Mouse (Mus musculus) liver, embryonic 11.5 days (tissue): ENCODE measurements around the gene Nxph3. TPM values are rescaled to one million over a fixed set of nuclear protein-coding genes. Genes with fewer than 3 reads are reported as not detected.

Source experiments
- ATAC-seq: fragments of 200-750 bp; cut with Nextera tagmentation; replicated peaks from 2 replicates; pipeline ENCODE4 v1.8.0; 2017; ENCODE audit warnings: moderate number of reproducible peaks, mild to moderate bottlenecking, moderate TSS enrichment, moderate library complexity; ENCODE audit not compliant: low FRiP score
- DNase-seq: peaks from one replicate; pipeline ENCODE4 v3.0.0-alpha.2; 2017; ENCODE audit warnings: low spot score
- H3K27ac ChIP-seq: fragments of 300-500 bp; sonication (generic); 2 replicates; pipeline ENCODE4 v1.5.1; 2014; ENCODE audit warnings: mild to moderate bottlenecking, low read depth, low read length, control low read depth
- H3K27me3 ChIP-seq: fragments of 300-500 bp; sonication (generic); replicated peaks from 2 replicates; pipeline ENCODE4 v1.6.1; 2014; ENCODE audit warnings: low read length, mixed read lengths; ENCODE audit not compliant: control insufficient read depth, insufficient read depth
- H3K36me3 ChIP-seq: fragments of 300-500 bp; sonication (generic); 2 replicates; pipeline ENCODE4 v1.6.1; 2014; ENCODE audit warnings: mild to moderate bottlenecking, low read length, moderate library complexity, mixed read lengths; ENCODE audit not compliant: control insufficient read depth, insufficient read depth
- H3K4me1 ChIP-seq: fragments of 300-500 bp; sonication (generic); replicated peaks from 2 replicates; pipeline ENCODE4 v1.6.1; 2014; ENCODE audit warnings: low read length, mixed read lengths; ENCODE audit not compliant: control insufficient read depth, insufficient read depth
- H3K4me2 ChIP-seq: fragments of 300-500 bp; sonication (generic); 2 replicates; pipeline ENCODE4 v1.6.1; 2014; ENCODE audit warnings: mild to moderate bottlenecking, control low read depth, moderate library complexity
- H3K4me3 ChIP-seq: fragments of 300-500 bp; sonication (generic); 2 replicates; pipeline ENCODE4 v1.5.1; 2014; ENCODE audit warnings: low read depth, low read length, control low read depth
- H3K9ac ChIP-seq: fragments of 300-500 bp; sonication (generic); 2 replicates; pipeline ENCODE4 v1.6.1; 2014; ENCODE audit warnings: low read depth, low read length, control low read depth
- H3K9me3 ChIP-seq: fragments of 300-500 bp; sonication (generic); 2 replicates; pipeline ENCODE4 v1.6.1; 2016; ENCODE audit warnings: low read length, inconsistent platforms, mixed read lengths; ENCODE audit not compliant: control insufficient read depth
- WGBS: fragments of 180-500 bp; shearing (Covaris S2); extraction: QIAGEN DNeasy Blood & Tissue Kit; methylation state at CpG from one replicate; pipeline ENCODE4 v1.1.7; 2014; 5-methylcytosine and 5-hydroxymethylcytosine counted together
- polyA plus RNA-seq: library from polyadenylated mRNA; unstranded; fragments of >200 nt; fragmentation: Nextera tagmentation; extraction: Ambion mirVana; gene quantifications from 2 replicates; pipeline ENCODE4 v1.2.1, GENCODE M21; 2014

Nxph3 gene
- polyA plus RNA-seq, 1 experiment from 2014 or later, result 0.10 TPM

GRCm38 (mm10) chr11:95527307-95527706 lies 12.9 kb upstream of the Nxph3 start:
- no peaks in the 10 kb centered on the region for H3K4me1 ChIP-seq
- no peak overlapping the region for H3K9ac ChIP-seq
- H3K36me3 ChIP-seq, result no peaks in the 10 kb centered on the region
- H3K27me3 ChIP-seq, result 0 out of 2 replicates have a peak, but pooled peaks cover 7% of the 10 kb centered on the region
- DNase-seq (no peak), ATAC-seq (no peak)
- H3K27ac ChIP-seq, result no peak overlapping the region
- no peaks in the 10 kb centered on the region for H3K9me3 ChIP-seq
- H3K4me2 ChIP-seq, result no peak overlapping the region
- H3K4me3 ChIP-seq, result no peak overlapping the region
- 79% methylated on average over 8 of the region's 8 CpGs for WGBS

- ATAC-seq, result peak; percentile 39; the same call in 1 of the 2 replicates
Measured at GRCm38 (mm10) chr11:95521563-95521962, 7.2 kb upstream of the Nxph3 start.

GRCm38 (mm10) chr11:95520456-95521072 lies 6.2 kb upstream of the Nxph3 start:
- Histone ChIP-seq H3K4me1 (no peaks in the 10 kb centered on the region), H3K36me3 (no peaks in the 10 kb centered on the region), H3K4me2 (peak overlapping the region; percentile 52), H3K27ac (no peak overlapping the region), H3K27me3 (peaks cover 26% of the 10 kb centered on the region), H3K9ac (no peak overlapping the region), H3K4me3 (peak overlapping the region; percentile 20; the same call in 1 of the 2 replicates), H3K9me3 (no peaks in the 10 kb centered on the region)
- ATAC-seq (peak; percentile 74), DNase-seq (peak; percentile 83)
- WGBS, result 8% methylated on average over 27 of the region's 27 CpGs

More at GRCm38 (mm10) chr11:95521563-95521962, 7.2 kb upstream of the Nxph3 start:
- Histone ChIP-seq H3K27ac (no peak overlapping the region), H3K36me3 (no peaks in the 10 kb centered on the region), H3K4me3 (peak overlapping the region; percentile 5; the same call in 1 of the 2 replicates), H3K9ac (no peak overlapping the region), H3K4me1 (no peaks in the 10 kb centered on the region), H3K27me3 (peaks cover 19% of the 10 kb centered on the region), H3K9me3 (no peaks in the 10 kb centered on the region), H3K4me2 (peak overlapping the region; percentile 52)
- 2% methylated on average over 13 of the region's 13 CpGs for WGBS
- DNase-seq, result peak; percentile 69

GRCm38 (mm10) chr11:95519996-95520395 lies 5.6 kb upstream of the Nxph3 start:
- Histone ChIP-seq H3K27me3 (peaks cover 30% of the 10 kb centered on the region), H3K27ac (no peak overlapping the region), H3K9me3 (no peaks in the 10 kb centered on the region), H3K36me3 (no peaks in the 10 kb centered on the region), H3K4me1 (no peaks in the 10 kb centered on the region), H3K9ac (no peak overlapping the region), H3K4me2 (no peak overlapping the region), H3K4me3 (no peak overlapping the region)
- 60% methylated on average over 3 of the region's 3 CpGs for WGBS
- ATAC-seq (no peak), DNase-seq (no peak)

- H3K4me3 ChIP-seq, result no peak overlapping the region
- ATAC-seq, result no peak
- WGBS, result 67% methylated on average over 10 of the region's 10 CpGs
- no peaks in the 10 kb centered on the region for H3K4me1 ChIP-seq
- H3K9me3 ChIP-seq, result no peaks in the 10 kb centered on the region
- no peak overlapping the region for H3K27ac ChIP-seq
- no peaks in the 10 kb centered on the region for H3K36me3 ChIP-seq
- H3K9ac ChIP-seq, result no peak overlapping the region
- no peak for DNase-seq
- no peak overlapping the region for H3K4me2 ChIP-seq
- H3K27me3 ChIP-seq, result peaks cover 35% of the 10 kb centered on the region
Measured at GRCm38 (mm10) chr11:95519299-95519698, 4.9 kb upstream of the Nxph3 start.

- Histone ChIP-seq H3K9me3 (no peaks in the 10 kb centered on the region), H3K36me3 (no peaks in the 10 kb centered on the region), H3K4me3 (no peak overlapping the region), H3K4me1 (no peaks in the 10 kb centered on the region), H3K27ac (no peak overlapping the region), H3K4me2 (no peak overlapping the region), H3K27me3 (peaks cover 56% of the 10 kb centered on the region), H3K9ac (no peak overlapping the region)
- no peak for DNase-seq
- WGBS, result 45% methylated on average over 6 of the region's 6 CpGs
- ATAC-seq, result no peak
Measured at GRCm38 (mm10) chr11:95517162-95517561, 2.8 kb upstream of the Nxph3 start.

GRCm38 (mm10) chr11:95516491-95516911 lies 2.1 kb upstream of the Nxph3 start:
- no peak overlapping the region for H3K4me2 ChIP-seq
- WGBS, result 6% methylated on average over 5 of the region's 5 CpGs
- H3K27ac ChIP-seq, result no peak overlapping the region

GRCm38 (mm10) chr11:95515376-95516323 lies 1.3 kb upstream of the Nxph3 start:
- Histone ChIP-seq H3K4me3 (no peak overlapping the region), H3K9ac (no peak overlapping the region), H3K9me3 (no peaks in the 10 kb centered on the region), H3K4me1 (no peaks in the 10 kb centered on the region), H3K36me3 (no peaks in the 10 kb centered on the region), H3K27ac (no peak overlapping the region), H3K4me2 (peak overlapping the region; percentile 77), H3K27me3 (peaks cover 68% of the 10 kb centered on the region)
- WGBS, result 32% methylated on average over 17 of the region's 17 CpGs
- ATAC-seq, result no peak
- DNase-seq, result no peak

More at GRCm38 (mm10) chr11:95516491-95516911, 2.1 kb upstream of the Nxph3 start:
- H3K36me3 ChIP-seq, result no peaks in the 10 kb centered on the region
- no peaks in the 10 kb centered on the region for H3K9me3 ChIP-seq
- no peak overlapping the region for H3K9ac ChIP-seq
- DNase-seq (no peak), ATAC-seq (no peak)
- peaks cover 63% of the 10 kb centered on the region for H3K27me3 ChIP-seq
- H3K4me1 ChIP-seq, result no peaks in the 10 kb centered on the region
- H3K4me3 ChIP-seq, result no peak overlapping the region
